ENCODE assay signal across 8 mouse cellular contexts in the genomic region with DNA sequence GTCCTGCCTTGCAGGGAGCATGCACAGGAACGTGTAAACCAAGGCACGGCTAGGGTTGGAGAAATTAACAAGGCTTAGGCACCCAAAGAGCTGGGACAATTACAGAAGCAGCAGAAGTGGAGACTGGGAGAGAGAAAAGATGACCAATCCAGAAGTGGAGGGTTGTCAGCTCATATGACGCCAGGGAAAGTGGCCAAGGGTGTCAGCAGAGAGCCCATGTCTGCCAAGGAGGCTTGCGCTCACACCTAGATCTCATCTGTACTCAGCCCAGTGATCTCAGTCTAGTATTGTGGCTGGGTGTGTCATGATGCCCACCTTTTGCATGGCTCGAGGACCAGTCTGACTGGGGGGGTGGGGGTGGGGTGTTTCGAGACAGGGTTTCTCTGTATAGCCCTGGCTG. TPM values are rescaled to one million over a fixed set of nuclear protein-coding genes. Genes with fewer than 3 reads are reported as not detected.
DNase-seq lines count a peak whose midpoint lies in the region; ATAC-seq and TF ChIP-seq lines count a peak whose summit lies in the region.

No protein-coding gene starts in this region.

- H3K4me1 ChIP-seq in E14TG2a.4 (replicated peaks; ENCODE audit: low read depth, low read length) = peaks cover 65% of the 10 kb centered on the region
- H3K4me1 ChIP-seq in heart, embryonic 13.5 days = peaks cover 49% of the 10 kb centered on the region
- H3K4me1 ChIP-seq in liver, embryonic 14.5 days (replicated peaks; ENCODE audit: control insufficient read depth in 2 of 2, insufficient read depth in 2 of 2, low read length in 1 of 2) = peaks cover 2 to 14% of the 10 kb centered on the region in 2 experiments; a peak in 3 of 4 replicates

- no peak for TF ChIP-seq EP300 in liver, embryonic 14.5 days (IDR thresholded peaks at IDR 0.05; ENCODE audit: low read depth)

- peak overlapping the region; percentile 84 for H3K4me2 ChIP-seq in heart, embryonic 13.5 days
- H3K4me2 ChIP-seq in liver, embryonic 14.5 days (ENCODE audit: low read depth) = no peak overlapping the region

- 46% methylated on average over 6 of the region's 6 CpGs for WGBS in heart, embryonic 13.5 days
- 39% methylated on average over 6 of the region's 6 CpGs for WGBS in liver, embryonic 14.5 days (ENCODE audit: insufficient replicate concordance)

- no peak for ATAC-seq in heart, embryonic 13.5 days (ENCODE audit: extremely low read depth, insufficient number of reproducible peaks, low FRiP score, low TSS enrichment)
- ATAC-seq in liver, embryonic 14.5 days (ENCODE audit: insufficient read depth) = no peak
- ATAC-seq in megakaryocyte-erythroid progenitor cell, adult 5-6 weeks (replicated peaks; ENCODE audit: low FRiP score, low TSS enrichment, poor library complexity, severe bottlenecking) = no peak

- DNase-seq in gastrocnemius, adult 18-20 months (ENCODE audit: low spot score) = peak; percentile 54
- no peak for DNase-seq in gastrocnemius, postnatal 4 days (ENCODE audit: low spot score in 2 of 2)
- DNase-seq in liver, embryonic 14.5 days (ENCODE audit: low read depth in 3 of 3, low spot score in 3 of 3) = no peak
- no peak for DNase-seq in layer of hippocampus, adult 9-11 months
- no peak for DNase-seq in right cerebral cortex, postnatal 14 days

- H3K36me3 ChIP-seq in E14TG2a.4 (ENCODE audit: insufficient read depth, low read length) = peaks cover 20% of the 10 kb centered on the region
- peaks cover 14% of the 10 kb centered on the region for H3K36me3 ChIP-seq in heart, embryonic 13.5 days
- H3K36me3 ChIP-seq in liver, embryonic 14.5 days (replicated peaks; ENCODE audit: control insufficient read depth, insufficient read depth, low read depth) = no peaks in the 10 kb centered on the region

- peak overlapping the region; percentile 89 for H3K27ac ChIP-seq in heart, embryonic 13.5 days (replicated peaks)
- H3K27ac ChIP-seq in liver, embryonic 14.5 days = peak overlapping the region; percentile 14; the same call in 1 of the 2 replicates

- 0 out of 2 replicates have a peak, but pooled peaks cover 4% of the 10 kb centered on the region for H3K27me3 ChIP-seq in E14TG2a.4 (ENCODE audit: insufficient read depth, low read length)
- H3K27me3 ChIP-seq in heart, embryonic 13.5 days (replicated peaks) = no peaks in the 10 kb centered on the region
- no peaks in the 10 kb centered on the region for H3K27me3 ChIP-seq in liver, embryonic 14.5 days (ENCODE audit: control insufficient read depth, insufficient read depth, low read length)

- H3K4me3 ChIP-seq in E14TG2a.4 (replicated peaks; ENCODE audit: low read length) = peak overlapping the region; percentile 86; the same call in 1 of the 2 replicates
- peak overlapping the region; percentile 75 for H3K4me3 ChIP-seq in heart, embryonic 13.5 days
- H3K4me3 ChIP-seq in liver, embryonic 14.5 days (ENCODE audit: insufficient read depth in 1 of 2, low read depth in 2 of 2, low read length in 2 of 2) = peak overlapping the region; percentile 11 to 16

- peak overlapping the region; percentile 89 for H3K9ac ChIP-seq in heart, embryonic 13.5 days
- peak overlapping the region; percentile 27 for H3K9ac ChIP-seq in liver, embryonic 14.5 days (replicated peaks)

- no peak for TF ChIP-seq CTCF in E14TG2a.4 (conservative IDR thresholded peaks at IDR 0.05; ENCODE audit: low read length)
- TF ChIP-seq CTCF in liver, embryonic 14.5 days (IDR thresholded peaks at IDR 0.05; ENCODE audit: low read depth) = no peak

- no peaks in the 10 kb centered on the region for H3K9me3 ChIP-seq in E14TG2a.4 (ENCODE audit: low read length)
- no peaks in the 10 kb centered on the region for H3K9me3 ChIP-seq in heart, embryonic 13.5 days
- H3K9me3 ChIP-seq in liver, embryonic 14.5 days (ENCODE audit: control insufficient read depth, low read length) = no peaks in the 10 kb centered on the region

RNA-seq across cellular contexts. Expression of a gene that starts 0.7 kb away (rescaled TPM):
- total RNA-seq in gastrocnemius, adult 18-20 months (2021) = not detected
- not detected for total RNA-seq in gastrocnemius, postnatal 4 days (2021)
- polyA plus RNA-seq in heart, embryonic 13.5 days (2015; fragmentation: Nextera tagmentation; extraction: Ambion mirVana) = not detected in 2 replicates
- not detected in 2 replicates for polyA plus RNA-seq in liver, embryonic 14.5 days (2012; rRNA removed)
- polyA plus RNA-seq in liver, embryonic 14.5 days (2014; fragmentation: Nextera tagmentation; extraction: Ambion mirVana) = not detected in 2 replicates
- total RNA-seq in megakaryocyte-erythroid progenitor cell, adult 5-6 weeks (2014; fragmentation: Nextera tagmentation) = not detected in 2 replicates
- not detected in 2 replicates for total RNA-seq in megakaryocyte-erythroid progenitor cell, adult 5-6 weeks (2017)

RNA-seq across cellular contexts. Expression of a gene that starts 5.9 kb away (rescaled TPM):
- 10 to 100 TPM; 19.6 to 34.7 TPM for total RNA-seq in gastrocnemius, adult 18-20 months (2021)
- total RNA-seq in gastrocnemius, postnatal 4 days (2021) = 100 to 1,000 TPM; 132 to 141 TPM
- 170 and 185 TPM in 2 replicates for polyA plus RNA-seq in heart, embryonic 13.5 days (2015; fragmentation: Nextera tagmentation; extraction: Ambion mirVana)
- 61.7 and 68.0 TPM in 2 replicates for polyA plus RNA-seq in liver, embryonic 14.5 days (2012; rRNA removed)
- 46.8 and 47.6 TPM in 2 replicates for polyA plus RNA-seq in liver, embryonic 14.5 days (2014; fragmentation: Nextera tagmentation; extraction: Ambion mirVana)
- total RNA-seq in megakaryocyte-erythroid progenitor cell, adult 5-6 weeks (2014; fragmentation: Nextera tagmentation) = 88.4 and 89.4 TPM in 2 replicates
- total RNA-seq in megakaryocyte-erythroid progenitor cell, adult 5-6 weeks (2017) = 31.8 and 63.1 TPM in 2 replicates

RNA-seq across cellular contexts. Expression of a gene that starts 18.5 kb away (rescaled TPM):
- 1 to 10 TPM; 6.3 to 7.5 TPM for total RNA-seq in gastrocnemius, adult 18-20 months (2021)
- total RNA-seq in gastrocnemius, postnatal 4 days (2021) = 10 to 100 TPM; 12.1 to 19.0 TPM
- polyA plus RNA-seq in heart, embryonic 13.5 days (2015; fragmentation: Nextera tagmentation; extraction: Ambion mirVana) = 21.8 and 23.2 TPM in 2 replicates
- 27.2 and 29.8 TPM in 2 replicates for polyA plus RNA-seq in liver, embryonic 14.5 days (2012; rRNA removed)
- 31.4 and 32.8 TPM in 2 replicates for polyA plus RNA-seq in liver, embryonic 14.5 days (2014; fragmentation: Nextera tagmentation; extraction: Ambion mirVana)
- total RNA-seq in megakaryocyte-erythroid progenitor cell, adult 5-6 weeks (2014; fragmentation: Nextera tagmentation) = 14.8 and 15.2 TPM in 2 replicates
- 9.9 and 11.8 TPM in 2 replicates for total RNA-seq in megakaryocyte-erythroid progenitor cell, adult 5-6 weeks (2017)

RNA-seq across cellular contexts. Expression of a gene that starts 42.5 kb away (rescaled TPM):
- 1 to 10 TPM; 1.9 TPM for total RNA-seq in gastrocnemius, adult 18-20 months (2021)
- total RNA-seq in gastrocnemius, postnatal 4 days (2021) = 1 to 10 TPM; 2.6 to 4.0 TPM
- 17.2 and 18.7 TPM in 2 replicates for polyA plus RNA-seq in heart, embryonic 13.5 days (2015; fragmentation: Nextera tagmentation; extraction: Ambion mirVana)
- polyA plus RNA-seq in liver, embryonic 14.5 days (2012; rRNA removed) = 0.78 and 0.94 TPM in 2 replicates
- polyA plus RNA-seq in liver, embryonic 14.5 days (2014; fragmentation: Nextera tagmentation; extraction: Ambion mirVana) = 0.70 and 0.78 TPM in 2 replicates
- 5.7 and 7.7 TPM in 2 replicates for total RNA-seq in megakaryocyte-erythroid progenitor cell, adult 5-6 weeks (2014; fragmentation: Nextera tagmentation)
- 6.8 and 8.0 TPM in 2 replicates for total RNA-seq in megakaryocyte-erythroid progenitor cell, adult 5-6 weeks (2017)

Comparison
In these comparisons a context has a peak if more than half of its experiments do, and no peak if none do; other contexts are left out.
1. H3K4me3 ChIP-seq: peak in every context shown above with its lines; median percentile 86 in E14TG2a.4; 75 in heart, embryonic 13.5 days; 14 in liver, embryonic 14.5 days.